Mouse (Mus musculus): ENCODE data around the gene Camk1g. TPM values are rescaled to one million over a fixed set of nuclear protein-coding genes. Genes with fewer than 3 reads are reported as not detected.

Camk1g gene
- total RNA-seq, 2 experiments from 2014 or later, result 0.72 to 0.83 TPM

DNA sequence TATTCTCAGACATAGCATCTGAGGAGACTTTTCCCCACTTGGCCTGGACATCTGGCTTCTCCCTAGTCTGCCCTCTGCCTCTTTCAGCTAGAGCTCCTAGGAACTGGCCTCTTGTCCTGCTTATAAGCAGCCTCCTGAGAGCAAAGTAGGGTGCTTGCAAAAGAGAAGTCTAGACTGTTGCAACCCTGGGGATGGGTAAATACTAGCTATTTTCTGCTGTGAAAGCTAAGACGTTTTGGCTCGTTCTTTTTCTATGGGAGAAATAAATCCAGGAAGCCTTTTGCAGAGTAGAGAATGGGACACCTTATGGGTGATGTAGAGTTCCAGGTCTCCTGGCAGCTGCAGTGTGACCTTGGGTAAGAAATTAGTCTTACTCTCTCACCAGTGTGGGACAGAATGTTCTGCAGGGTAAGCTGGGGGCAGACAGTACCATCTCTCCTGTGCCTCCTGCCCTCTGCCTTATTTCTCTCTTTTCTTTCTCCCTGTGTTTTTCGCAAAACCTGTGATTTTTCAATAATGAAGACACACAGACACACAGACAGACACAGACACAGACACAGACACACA, 59.5 kb downstream of the Camk1g start:
- intact Hi-C loops (cut with DNase I), result no loop called here
- DNase-seq, result no peak

DNA sequence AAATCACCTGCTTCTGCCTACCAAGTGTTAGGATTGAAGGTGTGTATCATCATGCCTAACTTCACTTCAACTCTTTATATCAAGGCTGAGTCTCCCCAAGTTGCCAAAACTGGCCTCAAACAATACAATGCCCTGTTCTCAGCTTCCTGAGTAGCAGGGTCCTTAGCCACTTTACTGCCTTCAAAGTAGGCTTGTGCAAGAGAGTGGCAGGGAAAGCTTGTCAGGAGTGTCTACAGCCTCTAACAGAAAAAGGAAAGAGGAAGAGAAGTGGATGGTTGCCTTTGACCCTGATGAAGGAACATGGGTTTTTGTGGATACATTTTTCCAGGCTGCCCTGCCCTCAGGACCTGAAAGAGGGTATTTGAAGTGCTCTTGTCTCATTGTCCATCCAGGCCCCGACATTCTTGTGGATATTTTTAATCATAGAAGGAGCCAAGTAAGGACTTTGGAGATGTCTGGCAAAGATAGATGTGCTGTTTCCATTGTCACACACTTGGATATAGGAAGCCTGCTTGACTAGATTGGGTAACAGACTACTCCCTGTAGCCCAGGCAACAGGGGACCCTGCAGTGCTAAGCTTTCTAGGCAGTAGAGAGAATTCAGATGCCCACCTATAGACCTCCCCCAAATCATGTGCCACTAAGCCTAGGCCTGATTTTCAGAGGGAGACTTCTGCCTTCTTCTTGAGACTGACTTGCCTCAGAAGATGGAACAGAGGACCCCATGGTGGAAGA, 60.1 kb downstream of the Camk1g start:
- DNase-seq, result no peak
- intact Hi-C loops (cut with DNase I), result no loop called here

DNA sequence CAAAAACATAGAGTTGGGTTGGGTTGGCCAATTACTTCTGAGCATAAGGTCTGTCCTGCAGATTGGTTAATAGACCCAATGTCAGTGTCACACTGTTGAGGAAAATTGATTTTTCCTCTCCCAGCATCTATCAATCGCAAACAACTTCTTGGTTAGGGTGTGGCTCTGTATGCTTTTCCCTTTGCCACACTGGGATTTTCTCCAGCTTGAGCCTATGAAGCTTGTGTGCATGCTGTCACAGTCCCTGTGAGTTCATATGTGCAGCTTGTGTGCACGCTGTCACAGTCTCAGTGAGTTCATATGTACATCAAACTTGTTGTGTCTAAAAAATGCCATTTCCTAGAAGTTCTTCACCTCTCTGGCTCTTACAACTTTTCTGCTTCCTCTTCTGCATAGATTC, 63.3 kb downstream of the Camk1g start:
- intact Hi-C loops (cut with DNase I), result no loop called here
- DNase-seq, result no peak

DNA sequence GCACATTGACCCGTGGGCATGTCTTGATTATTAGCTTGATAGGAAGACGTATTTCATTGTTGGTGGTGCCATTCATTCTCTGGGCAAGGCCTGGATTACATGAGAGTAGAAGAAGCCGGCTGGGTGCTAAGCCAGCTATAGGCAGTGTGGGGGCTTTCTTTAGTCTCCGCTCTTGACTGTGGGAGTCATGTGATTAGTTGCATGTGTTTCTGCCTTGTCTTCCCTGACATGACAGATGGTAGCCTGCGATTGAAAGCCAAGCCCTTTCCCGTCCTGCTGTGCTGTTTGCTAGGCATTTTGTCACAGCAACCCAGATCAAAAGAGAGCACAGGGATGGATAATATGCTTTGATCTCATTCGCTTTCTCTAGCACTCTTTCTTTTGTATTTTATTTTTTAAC, 64.7 kb downstream of the Camk1g start:
- no peak for DNase-seq
- intact Hi-C loops (cut with DNase I), result no loop called here

DNA sequence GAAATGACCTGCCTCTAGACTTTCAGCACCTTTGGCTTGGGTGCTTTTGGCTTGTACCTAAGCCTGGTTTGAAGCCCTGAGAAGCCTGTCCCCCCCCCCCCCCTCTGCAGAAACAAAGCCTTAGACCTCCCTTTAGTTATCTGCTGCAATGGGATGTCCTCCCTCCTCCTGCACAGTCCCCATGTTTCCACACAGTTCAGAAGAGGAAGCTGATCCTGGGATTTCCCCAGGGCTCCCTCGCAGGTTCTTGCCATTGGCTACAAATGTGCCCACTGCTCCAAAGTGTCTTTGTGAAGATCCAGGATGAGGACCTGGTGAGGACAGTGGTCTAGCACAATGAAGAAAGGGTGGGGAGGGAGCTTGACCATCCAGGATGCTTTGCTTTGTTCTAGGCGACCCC, 67.0 kb downstream of the Camk1g start:
- DNase-seq, result no peak
- intact Hi-C loops (cut with DNase I), result no loop called here

DNA sequence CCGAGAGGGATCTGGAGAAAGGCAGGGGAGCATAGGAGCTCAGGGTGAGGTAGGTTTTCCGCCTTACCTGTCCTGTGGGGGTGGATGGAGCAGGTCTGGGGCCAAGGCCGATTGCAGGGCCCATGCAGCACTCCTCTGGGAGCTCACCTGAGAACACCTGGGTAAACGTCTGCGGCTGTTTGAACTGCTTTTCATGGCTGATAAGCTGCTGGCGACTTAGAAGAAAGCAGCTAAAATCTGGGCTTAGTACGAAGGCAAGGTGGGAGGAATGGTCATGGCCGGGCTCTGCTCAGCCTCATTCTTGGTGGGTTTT, 68.0 kb downstream of the Camk1g start:
- DNase-seq, result no peak
- intact Hi-C loops (cut with DNase I), result no loop called here

DNA sequence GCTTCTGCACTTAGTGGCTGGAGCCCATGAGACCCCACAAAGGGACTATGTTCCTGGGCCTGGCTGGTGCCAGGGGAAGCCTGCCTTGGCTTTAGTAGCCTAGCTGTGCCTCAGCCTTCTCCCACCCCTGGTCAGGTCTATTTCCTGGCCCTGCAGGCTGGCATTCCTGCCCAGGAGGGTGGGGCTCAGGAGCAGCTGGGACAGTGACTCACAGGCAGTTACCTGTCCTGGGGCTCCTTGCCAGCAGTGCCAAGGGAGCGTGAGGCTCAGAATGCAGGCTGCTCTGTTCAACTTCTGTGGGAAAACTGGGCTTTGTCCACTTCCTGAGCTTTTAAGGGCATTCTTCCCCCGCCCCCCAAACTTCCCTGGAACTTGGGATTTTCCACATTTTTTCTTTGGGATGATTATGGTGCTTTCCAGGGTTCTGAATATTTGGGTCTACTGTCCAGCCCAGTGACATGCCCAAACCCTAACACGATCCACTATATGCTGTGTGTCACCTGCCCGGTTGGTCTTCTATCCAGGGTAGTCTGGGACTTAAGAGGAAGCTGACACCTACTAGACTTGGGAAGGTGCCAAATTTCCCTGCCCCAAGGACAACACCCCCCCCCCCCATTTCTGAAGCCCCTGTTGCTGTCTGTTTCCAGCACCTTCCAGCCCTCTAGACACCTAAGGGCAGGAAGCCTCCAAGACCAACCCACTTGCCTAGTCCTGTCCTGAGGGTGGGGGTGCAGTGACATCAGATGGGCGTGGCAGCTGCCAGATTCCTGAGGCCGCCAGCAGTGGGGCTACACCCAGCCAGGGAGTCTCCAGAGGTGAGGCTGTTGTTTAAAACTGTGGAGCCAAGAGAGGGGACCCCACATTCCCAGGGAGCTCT, 68.6 kb downstream of the Camk1g start:
- DNase-seq, result no peak
- intact Hi-C loops (cut with DNase I), result no loop called here

DNA sequence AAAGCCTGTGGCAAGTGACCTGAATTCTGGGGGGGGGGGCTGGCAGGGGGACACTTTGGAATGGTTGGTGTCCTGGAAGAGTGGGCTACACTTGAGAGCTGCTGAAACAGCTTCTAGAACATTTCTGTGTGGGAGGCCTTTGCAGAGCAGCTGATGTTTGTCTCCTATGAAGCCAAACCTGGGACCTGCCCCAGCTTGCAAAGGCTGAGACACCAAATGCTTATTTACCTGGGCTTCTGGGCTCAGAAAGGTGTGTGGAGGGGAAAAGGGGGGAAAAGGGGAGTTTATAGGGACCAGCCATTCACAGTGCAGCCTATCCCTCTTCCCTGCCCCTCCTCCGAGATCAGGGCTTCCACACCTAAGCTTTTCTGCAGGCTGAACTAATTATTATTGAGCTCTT, 70.1 kb downstream of the Camk1g start:
- intact Hi-C loops (cut with DNase I), result no loop called here
- DNase-seq, result no peak

DNA sequence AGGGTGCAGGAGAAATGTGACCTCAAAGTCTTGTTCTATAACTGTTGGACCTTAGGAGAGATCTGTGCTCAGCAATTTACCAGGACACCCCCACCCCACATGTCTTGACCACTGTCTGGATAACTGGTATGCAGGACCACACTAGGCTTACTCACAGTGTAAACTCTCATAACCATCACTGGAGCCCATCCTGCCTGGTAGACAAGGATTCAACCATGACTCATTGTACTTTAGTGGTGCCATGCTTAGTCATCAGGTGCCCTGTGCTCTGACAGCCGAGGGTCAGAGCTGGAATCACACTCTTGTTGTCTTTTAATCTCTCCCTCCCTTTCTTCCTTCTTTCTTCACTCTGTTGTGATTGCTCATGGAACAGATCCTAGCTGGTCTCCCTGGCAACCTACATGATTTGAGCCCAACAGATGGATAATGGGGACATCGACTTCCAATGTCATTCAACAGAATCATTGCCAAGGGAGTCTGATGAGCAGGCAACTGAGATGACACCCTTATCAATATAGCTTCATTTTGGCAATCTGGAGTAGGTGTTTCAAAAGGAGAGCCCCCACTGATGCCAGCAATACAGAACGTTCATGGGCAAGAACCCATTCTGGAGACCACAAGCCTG, 71.8 kb downstream of the Camk1g start:
- no peak for DNase-seq
- intact Hi-C loops (cut with DNase I), result no loop called here

Other genes starting within 250 kb of the Camk1g start
- 10 to 100 TPM in 1 of 2 experiments, 1 to 10 TPM in 1; 9.7 to 10.1 TPM for gene Diexf, start 240.0 kb downstream of the Camk1g start, total RNA-seq (2021)
- 1 to 10 TPM; 3.7 to 4.1 TPM for gene Irf6, start 217.2 kb downstream of the Camk1g start, total RNA-seq (2021)
- 1 to 10 TPM; 2.9 to 4.7 TPM for gene A130010J15Rik, start 202.3 kb downstream of the Camk1g start, total RNA-seq (2021)
- gene Traf3ip3, start 168.6 kb downstream of the Camk1g start, total RNA-seq (2021), result 1 to 10 TPM in 1 of 2 experiments, under 1 TPM in 1; 0.84 to 6.1 TPM
- 10 to 100 TPM in 1 of 2 experiments, 1 to 10 TPM in 1; 7.9 to 12.6 TPM for gene Lamb3, start 162.6 kb downstream of the Camk1g start, total RNA-seq (2021)
- 1 to 10 TPM; 2.2 to 2.4 TPM for gene Hsd11b1, start 106.2 kb downstream of the Camk1g start, total RNA-seq (2021)
- gene G0s2, start 97.1 kb downstream of the Camk1g start, total RNA-seq (2021), result 10 to 100 TPM; 43.4 to 57.3 TPM